Mouse (Mus musculus): ENCODE measurements at regions not wholly inside any gene's neighbourhood (a gene's known extent, or its start where the extent isn't known, plus 50 kb on each side); places are given as distances from the start of the nearest gene placed in this dataset.

DNA sequence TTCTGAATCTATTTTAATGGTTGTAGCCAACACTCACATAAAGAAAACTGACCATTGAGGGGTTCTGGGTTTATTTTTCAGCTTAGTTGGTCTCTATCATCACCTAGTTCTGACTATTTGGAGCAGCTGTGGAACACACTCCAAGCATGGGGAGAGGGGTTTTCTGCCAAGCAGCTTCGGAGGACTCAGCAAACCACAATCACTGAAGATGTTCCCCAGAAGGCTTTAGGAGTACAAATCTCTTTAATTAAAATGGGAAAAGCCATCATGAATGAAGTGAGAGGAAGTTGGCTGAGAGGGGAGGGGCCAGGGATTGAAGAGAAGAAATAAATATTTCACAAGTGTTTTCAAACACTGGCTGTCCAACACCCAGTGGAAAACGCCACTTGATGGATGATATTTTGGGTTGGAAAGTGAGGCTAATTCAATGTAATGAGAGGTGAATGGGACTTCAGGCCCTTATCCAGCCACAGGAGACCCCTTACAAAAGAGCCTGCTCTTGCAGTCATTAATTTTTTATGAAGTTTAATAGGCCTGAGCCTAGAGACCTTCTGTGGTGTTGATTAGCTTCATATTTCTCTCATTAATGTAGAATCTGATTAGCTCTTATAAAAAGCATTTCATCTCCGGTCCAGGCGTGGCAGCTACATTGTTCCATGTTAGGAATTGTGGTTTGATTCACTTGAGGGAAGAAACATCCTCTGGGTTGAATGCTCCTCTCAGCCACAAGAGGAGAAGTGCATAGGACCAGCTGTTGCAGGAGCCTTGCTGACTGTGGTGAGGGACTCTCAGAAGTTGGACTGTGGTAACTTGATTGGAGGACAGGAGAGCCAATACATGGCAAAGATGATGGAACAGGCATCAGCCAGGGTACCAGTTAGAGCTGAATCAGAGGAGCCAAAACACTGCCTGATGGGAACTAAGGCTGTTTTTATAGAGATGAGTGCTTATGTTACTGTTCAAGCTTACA is 598.1 kb upstream of the Camk1g start:
- TF ChIP-seq EP300 (IDR thresholded peaks at IDR 0.05; ENCODE audit: insufficient read depth, low read depth, low read length) (no peak), CTCF (IDR thresholded peaks at IDR 0.05) (no peak)
